Mouse (Mus musculus): ENCODE results near the gene Fads2.

GRCm38 (mm10) chr19:10062292-10062691 is 39.3 kb downstream of the Fads2 start:
- TF ChIP-seq POLR2A (IDR thresholded peaks at IDR 0.05; ENCODE audit: control insufficient read depth, extremely low read depth, insufficient read depth, low read length, poor library complexity) (no peak), CTCF (IDR thresholded peaks at IDR 0.05; ENCODE audit: borderline replicate concordance, control insufficient read depth, extremely low read depth, insufficient read depth, low read length, poor library complexity) (no peak)
